Mouse (Mus musculus) adrenal gland, adult 10 weeks (tissue): ENCODE data around the gene Alkbh3. TPM values are rescaled to one million over a fixed set of nuclear protein-coding genes. Genes with fewer than 3 reads are reported as not detected.

ENCODE experiments used
- polyA plus RNA-seq: library from polyadenylated mRNA; stranded (reverse); fragments of 350-450 nt; fragmentation: Illumina TruSeq; extraction: RNeasy Lipid Tissue Mini Kit (QIAGEN cat#74804); gene quantifications from one replicate; pipeline ENCODE4 v1.2.3, GENCODE M21; 2014; ENCODE audit warnings: low read depth, low replicate concordance

The Alkbh3 gene
- 17.0 TPM for polyA plus RNA-seq

DNA sequence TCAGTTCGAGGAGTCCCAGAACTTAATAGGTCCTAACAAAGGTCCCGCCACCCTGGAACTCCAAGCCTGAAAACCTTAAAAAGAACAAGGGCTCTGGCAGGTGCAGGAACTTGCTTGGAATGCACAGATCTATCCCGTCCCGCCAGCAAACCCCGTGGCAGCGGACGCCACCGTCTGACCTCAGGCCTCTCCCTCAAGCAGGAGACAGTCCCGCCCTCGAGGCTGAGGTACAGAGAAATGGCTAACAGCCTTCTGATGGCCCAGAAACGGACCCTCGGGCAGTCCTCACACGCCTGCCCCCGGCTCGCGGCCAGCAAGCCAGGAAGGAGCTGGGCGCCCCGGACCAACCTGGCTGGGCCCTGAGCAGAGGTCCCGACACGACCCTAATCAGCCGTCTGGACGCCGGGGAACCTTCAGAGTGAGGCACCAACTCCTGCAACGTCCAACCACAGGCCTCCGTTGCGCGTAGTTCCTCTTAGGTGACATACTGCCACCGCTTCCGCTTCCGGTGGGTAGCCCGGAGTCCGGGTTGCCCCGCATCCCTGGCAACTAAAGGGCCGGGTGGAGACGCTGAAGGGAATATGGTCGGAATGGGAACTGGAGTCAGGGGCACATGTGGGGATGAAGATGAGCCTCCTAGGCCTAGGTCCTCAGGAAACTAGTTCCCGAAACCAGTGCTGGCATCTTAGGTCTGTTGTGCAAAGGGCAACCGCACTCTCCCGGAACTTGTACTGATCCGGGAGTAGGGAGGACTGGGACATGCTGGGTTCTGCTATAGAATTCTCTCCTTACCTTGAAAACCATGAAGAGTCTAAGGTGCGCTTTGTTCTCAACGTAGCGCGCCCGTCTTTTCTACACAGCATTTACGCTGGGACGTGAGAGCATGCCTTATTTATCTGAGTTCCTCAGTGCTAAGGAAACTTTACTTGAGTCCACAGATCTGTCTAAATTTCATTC is at the start of gene Alkbh3:
Gene Alkbh3, minus strand, starts transcription at position 473 of the 957 bp plus-strand sequence.

DNA sequence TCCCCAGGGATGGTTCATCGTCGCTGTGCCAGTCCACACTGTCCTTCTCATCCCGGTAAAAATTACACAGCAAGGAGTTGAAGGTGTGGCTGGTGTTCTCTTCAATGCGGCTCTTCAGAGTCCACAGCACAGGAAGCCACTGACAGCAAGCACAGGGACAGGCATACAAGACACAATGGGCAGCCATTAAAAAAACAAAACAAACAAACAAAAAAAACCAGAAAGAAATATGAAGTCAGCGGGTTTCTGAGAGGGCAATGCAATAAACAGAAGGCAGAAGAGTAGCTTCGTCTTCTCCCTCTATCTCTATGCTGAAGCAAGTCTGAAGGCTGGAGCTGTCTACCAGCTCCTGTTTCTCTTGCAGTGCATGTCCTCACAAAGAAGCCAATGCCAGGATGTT is 14.4 kb downstream of the Alkbh3 start, which contains the start of gene Gm27027:
Gene Gm27027, minus strand, starts transcription at position 101 of the 400 bp plus-strand sequence.

GRCm38 (mm10) chr2:93956908-93957784 is 53.5 kb downstream of the Alkbh3 start, which contains the start of gene Gm13889:
Gene Gm13889, minus strand, starts transcription at chr2:93957201.

Other genes with a start within 250 kb of the Alkbh3 start
- 35.0 TPM for gene Ext2, start 188.2 kb downstream of the Alkbh3 start, polyA plus RNA-seq
- 3.6 TPM for gene Accs, start 160.9 kb downstream of the Alkbh3 start, polyA plus RNA-seq
- not detected for gene Accsl, start 141.7 kb downstream of the Alkbh3 start, polyA plus RNA-seq
- 0.52 TPM for gene Gm13889, start 53.6 kb downstream of the Alkbh3 start, polyA plus RNA-seq
- gene Gm27027, start 14.5 kb downstream of the Alkbh3 start, polyA plus RNA-seq, result not detected
- 650 TPM for gene Hsd17b12, start 147.2 kb upstream of the Alkbh3 start, polyA plus RNA-seq